Mouse (Mus musculus): Measurements from ENCODE around the gene Slc35b4. TPM values are rescaled to one million over a fixed set of nuclear protein-coding genes. Genes with fewer than 3 reads are reported as not detected.

The Slc35b4 gene
- polyA plus RNA-seq, 2 experiments: 37.3 to 47.7 TPM

GRCm38 (mm10) chr6:34148021-34148420 is 28.9 kb downstream of the Slc35b4 start:
- Histone ChIP-seq H3K4me1 (ENCODE audit: control insufficient read depth, insufficient read depth, low read length) (peaks cover 3% of the 10 kb centered on the region; the same call in 1 of the 2 replicates), H3K9me3 (ENCODE audit: control insufficient read depth, low read length) (0 out of 2 replicates have a peak, but pooled peaks cover 5% of the 10 kb centered on the region), H3K4me3 (replicated peaks; ENCODE audit: low read length) (no peak overlapping the region), H3K9ac (ENCODE audit: low read depth, low read length, severe bottlenecking) (no peak overlapping the region), H3K36me3 (ENCODE audit: control insufficient read depth, insufficient read depth, low read length) (no peaks in the 10 kb centered on the region), H3K4me2 (replicated peaks; ENCODE audit: low read depth, low read length, severe bottlenecking) (no peak overlapping the region), H3K27me3 (ENCODE audit: control insufficient read depth, insufficient read depth, low read length) (no peaks in the 10 kb centered on the region), H3K27ac (replicated peaks; ENCODE audit: low read depth, low read length) (no peak overlapping the region)
- ATAC-seq (ENCODE audit: low FRiP score, low read depth) (no peak), DNase-seq (ENCODE audit: low spot score) (no peak)
- no peak for TF ChIP-seq POLR2A (IDR thresholded peaks at IDR 0.05; ENCODE audit: borderline replicate concordance, extremely low read depth, insufficient read depth, insufficient read length)
- 69% methylated on average over 3 of the region's 3 CpGs for WGBS

GRCm38 (mm10) chr6:34146042-34146441 is 30.9 kb downstream of the Slc35b4 start:
- 0 out of 2 replicates have a peak, but pooled peaks cover 5% of the 10 kb centered on the region for H3K9me3 ChIP-seq (ENCODE audit: control insufficient read depth, low read length)
- no peak for TF ChIP-seq POLR2A (IDR thresholded peaks at IDR 0.05; ENCODE audit: borderline replicate concordance, extremely low read depth, insufficient read depth, insufficient read length)
- WGBS: 76% methylated on average over 6 of the region's 6 CpGs
- H3K27me3 ChIP-seq (ENCODE audit: control insufficient read depth, insufficient read depth, low read length): no peaks in the 10 kb centered on the region
- no peaks in the 10 kb centered on the region for H3K36me3 ChIP-seq (ENCODE audit: control insufficient read depth, insufficient read depth, low read length)
- H3K4me1 ChIP-seq (ENCODE audit: control insufficient read depth, insufficient read depth, low read length): no peaks in the 10 kb centered on the region
- no peak overlapping the region for H3K27ac ChIP-seq (replicated peaks; ENCODE audit: low read depth, low read length)
- H3K4me2 ChIP-seq (replicated peaks; ENCODE audit: low read depth, low read length, severe bottlenecking): no peak overlapping the region
- ATAC-seq (ENCODE audit: low FRiP score, low read depth) (no peak), DNase-seq (ENCODE audit: low spot score) (no peak)
- no peak overlapping the region for H3K9ac ChIP-seq (ENCODE audit: low read depth, low read length, severe bottlenecking)
- H3K4me3 ChIP-seq (replicated peaks; ENCODE audit: low read length): no peak overlapping the region

- no peak for TF ChIP-seq POLR2A (IDR thresholded peaks at IDR 0.05; ENCODE audit: borderline replicate concordance, extremely low read depth, insufficient read depth, insufficient read length)
- no peak overlapping the region for H3K4me2 ChIP-seq (replicated peaks; ENCODE audit: low read depth, low read length, severe bottlenecking)
- H3K4me3 ChIP-seq (replicated peaks; ENCODE audit: low read length): no peak overlapping the region
- H3K4me1 ChIP-seq (ENCODE audit: control insufficient read depth, insufficient read depth, low read length): no peaks in the 10 kb centered on the region
- 0 out of 2 replicates have a peak, but pooled peaks cover 5% of the 10 kb centered on the region for H3K9me3 ChIP-seq (ENCODE audit: control insufficient read depth, low read length)
- no peak for ATAC-seq (ENCODE audit: low FRiP score, low read depth)
- WGBS: 23% methylated on average over 11 of the region's 11 CpGs
- H3K27me3 ChIP-seq (ENCODE audit: control insufficient read depth, insufficient read depth, low read length): no peaks in the 10 kb centered on the region
- DNase-seq (ENCODE audit: low spot score): no peak
- H3K27ac ChIP-seq (replicated peaks; ENCODE audit: low read depth, low read length): no peak overlapping the region
- no peaks in the 10 kb centered on the region for H3K36me3 ChIP-seq (ENCODE audit: control insufficient read depth, insufficient read depth, low read length)
- H3K9ac ChIP-seq (ENCODE audit: low read depth, low read length, severe bottlenecking): no peak overlapping the region
These were observed 34.0 kb downstream of the Slc35b4 start for GRCm38 (mm10) chr6:34142931-34143330.

- H3K4me1 ChIP-seq (ENCODE audit: control insufficient read depth, insufficient read depth, low read length): no peaks in the 10 kb centered on the region
These were observed 38.5 kb downstream of the Slc35b4 start for GRCm38 (mm10) chr6:34138366-34138765.

GRCm38 (mm10) chr6:34132391-34132790 is 44.5 kb downstream of the Slc35b4 start:
- 92% methylated on average over 9 of the region's 9 CpGs for WGBS
- Histone ChIP-seq H3K9me3 (ENCODE audit: control insufficient read depth, low read length) (no peaks in the 10 kb centered on the region), H3K27ac (replicated peaks; ENCODE audit: low read depth, low read length) (no peak overlapping the region), H3K4me3 (replicated peaks; ENCODE audit: low read length) (no peak overlapping the region), H3K27me3 (ENCODE audit: control insufficient read depth, insufficient read depth, low read length) (no peaks in the 10 kb centered on the region), H3K4me1 (ENCODE audit: control insufficient read depth, insufficient read depth, low read length) (no peaks in the 10 kb centered on the region), H3K36me3 (ENCODE audit: control insufficient read depth, insufficient read depth, low read length) (no peaks in the 10 kb centered on the region), H3K9ac (ENCODE audit: low read depth, low read length, severe bottlenecking) (no peak overlapping the region), H3K4me2 (replicated peaks; ENCODE audit: low read depth, low read length, severe bottlenecking) (no peak overlapping the region)
- DNase-seq (ENCODE audit: low spot score): no peak
- no peak for TF ChIP-seq POLR2A (IDR thresholded peaks at IDR 0.05; ENCODE audit: borderline replicate concordance, extremely low read depth, insufficient read depth, insufficient read length)
- no peak for ATAC-seq (ENCODE audit: low FRiP score, low read depth)

More at GRCm38 (mm10) chr6:34138366-34138765, 38.5 kb downstream of the Slc35b4 start:
- H3K4me2 ChIP-seq (replicated peaks; ENCODE audit: low read depth, low read length, severe bottlenecking): no peak overlapping the region
- 60% methylated on average over 3 of the region's 3 CpGs for WGBS
- ATAC-seq (ENCODE audit: low FRiP score, low read depth): no peak
- no peak overlapping the region for H3K9ac ChIP-seq (ENCODE audit: low read depth, low read length, severe bottlenecking)
- H3K27ac ChIP-seq (replicated peaks; ENCODE audit: low read depth, low read length): no peak overlapping the region
- no peak for TF ChIP-seq POLR2A (IDR thresholded peaks at IDR 0.05; ENCODE audit: borderline replicate concordance, extremely low read depth, insufficient read depth, insufficient read length)
- H3K9me3 ChIP-seq (ENCODE audit: control insufficient read depth, low read length): no peaks in the 10 kb centered on the region
- DNase-seq (ENCODE audit: low spot score): no peak
- no peaks in the 10 kb centered on the region for H3K36me3 ChIP-seq (ENCODE audit: control insufficient read depth, insufficient read depth, low read length)
- no peak overlapping the region for H3K4me3 ChIP-seq (replicated peaks; ENCODE audit: low read length)
- no peaks in the 10 kb centered on the region for H3K27me3 ChIP-seq (ENCODE audit: control insufficient read depth, insufficient read depth, low read length)

GRCm38 (mm10) chr6:34129261-34129660 is 47.6 kb downstream of the Slc35b4 start:
- Histone ChIP-seq H3K9me3 (ENCODE audit: control insufficient read depth, low read length) (no peaks in the 10 kb centered on the region), H3K4me1 (ENCODE audit: control insufficient read depth, insufficient read depth, low read length) (no peaks in the 10 kb centered on the region), H3K4me2 (replicated peaks; ENCODE audit: low read depth, low read length, severe bottlenecking) (no peak overlapping the region), H3K27ac (replicated peaks; ENCODE audit: low read depth, low read length) (no peak overlapping the region), H3K4me3 (replicated peaks; ENCODE audit: low read length) (no peak overlapping the region), H3K36me3 (ENCODE audit: control insufficient read depth, insufficient read depth, low read length) (no peaks in the 10 kb centered on the region), H3K27me3 (ENCODE audit: control insufficient read depth, insufficient read depth, low read length) (no peaks in the 10 kb centered on the region), H3K9ac (ENCODE audit: low read depth, low read length, severe bottlenecking) (no peak overlapping the region)
- DNase-seq (ENCODE audit: low spot score): no peak
- ATAC-seq (ENCODE audit: low FRiP score, low read depth): no peak
- 64% methylated on average over 2 of the region's 2 CpGs for WGBS
- no peak for TF ChIP-seq POLR2A (IDR thresholded peaks at IDR 0.05; ENCODE audit: borderline replicate concordance, extremely low read depth, insufficient read depth, insufficient read length)
